Mouse (Mus musculus) left cerebral cortex, adult 11 months (tissue): ENCODE results near the gene Coa4.

Experiments used
- DNase-seq: peaks from one replicate; pipeline ENCODE4 v3.0.0; 2022; ENCODE audit warnings: low spot score

Coa4 gene

GRCm38 (mm10) chr7:100536804-100537518, at the start of gene Coa4:
Gene Coa4, plus strand, starts transcription at chr7:100537071.
- peak; percentile 84 for DNase-seq

GRCm38 (mm10) chr7:100487301-100487700, 49.6 kb upstream of the Coa4 start:
- no peak for DNase-seq

GRCm38 (mm10) chr7:100488474-100489048, 48.3 kb upstream of the Coa4 start:
- DNase-seq: no peak

GRCm38 (mm10) chr7:100492391-100493116, 44.3 kb upstream of the Coa4 start:
- DNase-seq: no peak

GRCm38 (mm10) chr7:100493117-100493483, 43.8 kb upstream of the Coa4 start, which contains the start of gene Ucp2:
Gene Ucp2, plus strand, starts transcription at chr7:100493337.
- peak; percentile 43 for DNase-seq

GRCm38 (mm10) chr7:100493484-100494414, 43.1 kb upstream of the Coa4 start:
- DNase-seq: no peak

- DNase-seq: no peak
Observed at GRCm38 (mm10) chr7:100494415-100494831, 42.4 kb upstream of the Coa4 start.

GRCm38 (mm10) chr7:100495042-100495441, 41.8 kb upstream of the Coa4 start:
- no peak for DNase-seq

GRCm38 (mm10) chr7:100495581-100496251, 41.2 kb upstream of the Coa4 start:
- DNase-seq: peak; percentile 62

- no peak for DNase-seq
Observed at GRCm38 (mm10) chr7:100496371-100496770, 40.5 kb upstream of the Coa4 start.

- no peak for DNase-seq
Observed at GRCm38 (mm10) chr7:100496791-100497190, 40.1 kb upstream of the Coa4 start.

- DNase-seq: no peak
Observed at GRCm38 (mm10) chr7:100497402-100497801, 39.5 kb upstream of the Coa4 start.

GRCm38 (mm10) chr7:100497982-100498381, 38.9 kb upstream of the Coa4 start:
- no peak for DNase-seq

- DNase-seq: no peak
Observed at GRCm38 (mm10) chr7:100499465-100499864, 37.4 kb upstream of the Coa4 start.

GRCm38 (mm10) chr7:100500276-100500977, 36.4 kb upstream of the Coa4 start:
- no peak for DNase-seq

- DNase-seq: no peak
Observed at GRCm38 (mm10) chr7:100501027-100501843, 35.6 kb upstream of the Coa4 start.

- DNase-seq: no peak
Observed at GRCm38 (mm10) chr7:100501844-100502373, 35.0 kb upstream of the Coa4 start.

- no peak for DNase-seq
Observed at GRCm38 (mm10) chr7:100502374-100502922, 34.4 kb upstream of the Coa4 start.

- no peak for DNase-seq
Observed at GRCm38 (mm10) chr7:100503076-100503475, 33.8 kb upstream of the Coa4 start.
